Mouse (Mus musculus) layer of hippocampus, adult 9-11 months (tissue): ENCODE data around the gene Mas1.
"Not testable (repeated sequence)": the region's sequence is repeated elsewhere in the genome, so short reads cannot be mapped to it uniquely, and the experiment has no call there.

ENCODE experiments used
- DNase-seq: peaks from one replicate; pipeline ENCODE4 v3.0.0; 2022

The Mas1 gene

DNA sequence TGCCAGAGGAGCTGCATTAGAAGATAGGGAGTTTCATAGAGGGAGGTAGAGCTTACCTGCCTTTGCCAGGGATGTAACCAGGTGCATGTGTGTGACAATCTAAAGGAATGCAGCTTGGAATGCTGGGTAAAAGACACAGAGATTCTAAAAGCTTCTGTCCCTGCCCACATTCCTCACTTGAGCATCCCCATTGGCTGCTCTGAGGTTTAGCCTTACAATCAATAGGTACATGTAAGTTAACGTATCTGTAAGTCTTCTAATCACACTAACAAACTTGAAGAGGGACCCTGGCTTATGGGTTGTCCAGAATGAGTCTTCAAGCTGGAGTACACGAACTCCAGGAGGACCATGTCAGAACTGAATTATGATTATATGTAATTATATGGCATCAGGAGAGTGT lies at the start of gene Mas1:
Gene Mas1, minus strand, starts transcription at position 101 of the 400 bp plus-strand sequence.
- DNase-seq = no peak

DNA sequence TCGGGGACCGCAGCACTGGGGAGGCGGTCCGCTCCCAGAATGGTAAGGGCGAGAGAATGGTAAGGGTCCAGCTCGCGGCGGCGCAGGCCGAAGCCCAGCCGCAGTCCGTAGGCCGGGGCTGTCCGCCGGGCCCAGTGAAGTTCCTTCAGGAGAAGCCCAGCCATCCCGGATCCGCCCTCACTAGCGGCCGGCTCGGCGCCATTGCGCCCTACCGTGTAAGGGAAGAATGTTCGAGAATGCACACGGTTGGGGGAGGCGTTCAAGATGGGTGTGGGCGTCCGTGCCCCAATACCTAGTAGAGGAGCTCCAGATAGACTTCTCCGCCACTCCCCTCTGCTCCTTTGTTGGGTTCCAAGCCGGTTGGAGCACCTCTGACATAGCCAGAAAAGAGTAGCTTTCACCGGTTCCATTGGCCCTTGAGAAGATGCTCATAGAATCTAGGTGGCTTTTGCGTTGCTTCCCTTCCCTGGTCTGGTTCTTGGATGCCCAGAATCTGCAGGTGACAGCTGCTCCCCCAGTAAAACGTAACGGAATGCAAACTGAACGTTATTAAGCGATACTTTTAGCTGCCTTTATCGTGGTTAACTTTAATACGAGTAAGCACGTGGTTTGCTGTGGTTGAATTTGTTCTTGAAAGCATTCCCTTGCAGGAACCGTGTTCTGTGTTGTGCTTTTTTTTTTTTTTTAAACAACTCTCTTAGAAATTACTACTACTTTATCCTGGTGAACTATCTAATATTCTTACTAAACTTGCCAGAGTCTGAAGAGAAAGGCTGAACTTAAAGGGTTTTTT lies 48.8 kb upstream of the Mas1 start:
- DNase-seq = peak; percentile 46

GRCm38 (mm10) chr17:12915881-12916583 lies 48.1 kb upstream of the Mas1 start, which contains the start of gene Mrpl18:
Mrpl18 (minus strand) TSS chr17:12916345.
- peak; percentile 100 for DNase-seq

DNA sequence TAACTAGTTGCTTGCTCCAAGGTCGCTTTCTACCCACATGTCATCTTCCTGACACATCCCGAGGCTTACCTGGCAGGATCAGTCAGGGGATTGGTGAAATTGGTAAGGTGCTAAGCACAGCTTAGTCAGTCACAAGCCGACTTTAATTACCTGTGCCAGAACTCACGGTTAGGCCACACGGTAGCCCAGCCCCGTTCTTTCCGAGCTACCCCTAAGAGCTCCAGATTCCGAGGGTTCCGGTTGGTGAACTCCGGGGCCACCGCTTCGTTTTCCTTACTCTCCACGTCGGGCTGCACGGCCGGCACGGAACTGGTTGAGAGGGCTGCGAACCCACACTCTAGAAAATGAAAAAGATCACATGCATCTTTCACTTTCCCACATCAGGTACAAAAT lies 47.5 kb upstream of the Mas1 start, which contains the start of gene Tcp1:
Gene Tcp1, plus strand, starts transcription at position 214 of the 393 bp plus-strand sequence.
- DNase-seq = no peak

DNA sequence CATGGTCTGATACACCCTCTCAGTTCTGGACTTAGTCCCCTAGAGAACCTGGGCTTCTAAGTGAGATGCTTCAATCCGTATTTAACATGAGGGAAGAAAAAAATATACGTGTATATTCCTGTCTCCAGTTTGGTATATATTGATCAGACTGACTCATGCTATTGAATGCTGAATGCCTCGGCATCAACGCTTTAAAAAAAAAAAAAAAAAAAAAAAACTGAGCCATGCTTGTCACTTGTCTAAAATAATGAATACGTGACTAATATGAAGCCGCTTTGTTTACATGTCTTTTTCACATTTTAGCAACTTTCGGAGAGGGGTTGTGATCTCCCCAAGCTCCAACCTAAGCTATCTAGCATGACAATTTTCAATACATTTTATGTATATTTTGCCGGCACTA lies 42.4 kb upstream of the Mas1 start:
- no peak for DNase-seq

- no peak for DNase-seq
These were observed 41.7 kb upstream of the Mas1 start, which contains the start of gene Pnldc1 for GRCm38 (mm10) chr17:12909361-12910280. Pnldc1 (minus strand) TSS chr17:12910230.

DNA sequence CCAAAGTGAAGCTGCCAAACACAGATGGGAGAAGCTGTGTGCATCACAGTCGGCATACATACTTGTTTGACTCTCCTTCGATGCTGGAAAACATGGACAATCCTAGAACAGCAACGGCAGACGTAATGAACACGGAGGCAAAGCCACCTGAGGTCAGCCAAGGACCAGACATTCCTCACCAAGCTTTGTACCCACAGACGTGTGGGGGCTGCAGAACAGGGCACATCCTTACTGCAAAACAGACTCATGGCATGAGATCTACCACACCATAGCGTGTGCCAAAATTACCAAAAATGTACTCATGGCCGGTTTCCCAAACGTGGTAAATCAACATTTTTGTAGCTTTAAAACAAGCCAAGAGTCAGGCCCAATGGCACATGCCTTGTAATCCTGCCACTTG lies 38.5 kb upstream of the Mas1 start:
- DNase-seq = no peak

DNA sequence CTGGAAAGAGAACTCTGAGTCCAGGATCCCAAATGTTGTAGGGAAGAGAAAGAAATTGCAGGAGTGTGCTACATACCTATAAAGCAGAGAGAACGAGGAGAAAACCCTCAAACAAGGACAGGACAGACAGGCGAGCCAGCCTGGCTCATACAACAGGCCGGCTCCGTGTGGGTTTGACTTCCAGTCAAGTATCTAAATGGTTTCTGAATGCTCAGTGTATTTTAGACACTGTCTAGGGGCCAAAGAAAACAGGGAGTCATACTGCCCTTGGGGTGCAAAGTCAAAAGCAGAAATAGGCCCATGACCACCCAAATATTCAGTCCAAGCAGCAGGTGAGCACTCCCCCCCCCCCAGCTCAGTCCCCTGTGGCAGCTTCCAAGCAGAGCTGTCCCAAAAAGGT lies 37.9 kb upstream of the Mas1 start:
- DNase-seq = no peak

- DNase-seq = no peak
These were observed 36.4 kb upstream of the Mas1 start for GRCm38 (mm10) chr17:12904349-12904748.

- DNase-seq = no peak
These were observed 35.7 kb upstream of the Mas1 start for GRCm38 (mm10) chr17:12903372-12904333.

- DNase-seq = no peak
These were observed 34.3 kb upstream of the Mas1 start for GRCm38 (mm10) chr17:12902291-12902690.

DNA sequence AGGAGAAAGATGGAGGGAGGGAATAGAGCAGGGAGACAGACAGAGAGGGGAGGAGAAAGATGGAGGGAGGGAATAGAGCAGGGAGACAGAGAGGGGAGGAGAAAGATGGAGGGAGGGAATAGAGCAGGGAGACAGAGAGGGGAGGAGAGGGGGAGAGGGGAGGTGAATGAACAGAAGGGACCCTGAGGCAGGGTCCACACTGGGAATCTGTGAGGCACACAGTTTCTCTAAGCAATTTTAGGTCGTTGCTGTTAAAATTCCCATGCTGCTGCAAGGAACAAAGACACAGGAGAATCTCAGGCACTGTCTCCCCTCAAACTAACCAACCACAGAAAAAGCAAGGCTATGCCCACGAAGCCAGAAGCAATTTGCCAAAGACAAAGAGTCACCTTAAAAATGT lies 30.7 kb upstream of the Mas1 start:
- DNase-seq = not testable (repeated sequence)

- no peak for DNase-seq
These were observed 29.7 kb upstream of the Mas1 start for GRCm38 (mm10) chr17:12897674-12898073.

GRCm38 (mm10) chr17:12892033-12892432 lies 24.1 kb upstream of the Mas1 start:
- no peak for DNase-seq

DNA sequence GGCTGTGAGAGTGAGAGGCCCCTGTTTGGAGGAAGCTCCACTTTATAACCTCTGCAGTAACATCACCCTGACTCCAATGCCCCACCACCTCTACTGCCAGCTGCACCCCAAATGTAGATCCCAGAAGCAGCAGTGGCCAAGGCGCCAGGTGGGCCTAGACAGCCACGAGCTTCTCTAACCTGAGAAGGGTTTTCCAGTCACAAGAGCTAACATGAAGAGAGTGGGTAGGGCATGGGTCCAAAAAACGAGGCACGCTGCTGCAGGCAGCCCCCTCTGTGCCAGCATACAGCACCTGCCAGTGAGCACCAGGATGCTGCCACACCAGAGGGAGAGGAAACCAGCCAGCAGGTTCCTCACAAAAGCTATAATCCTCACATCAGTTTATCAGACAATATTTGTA lies 23.1 kb upstream of the Mas1 start:
- DNase-seq = no peak

DNA sequence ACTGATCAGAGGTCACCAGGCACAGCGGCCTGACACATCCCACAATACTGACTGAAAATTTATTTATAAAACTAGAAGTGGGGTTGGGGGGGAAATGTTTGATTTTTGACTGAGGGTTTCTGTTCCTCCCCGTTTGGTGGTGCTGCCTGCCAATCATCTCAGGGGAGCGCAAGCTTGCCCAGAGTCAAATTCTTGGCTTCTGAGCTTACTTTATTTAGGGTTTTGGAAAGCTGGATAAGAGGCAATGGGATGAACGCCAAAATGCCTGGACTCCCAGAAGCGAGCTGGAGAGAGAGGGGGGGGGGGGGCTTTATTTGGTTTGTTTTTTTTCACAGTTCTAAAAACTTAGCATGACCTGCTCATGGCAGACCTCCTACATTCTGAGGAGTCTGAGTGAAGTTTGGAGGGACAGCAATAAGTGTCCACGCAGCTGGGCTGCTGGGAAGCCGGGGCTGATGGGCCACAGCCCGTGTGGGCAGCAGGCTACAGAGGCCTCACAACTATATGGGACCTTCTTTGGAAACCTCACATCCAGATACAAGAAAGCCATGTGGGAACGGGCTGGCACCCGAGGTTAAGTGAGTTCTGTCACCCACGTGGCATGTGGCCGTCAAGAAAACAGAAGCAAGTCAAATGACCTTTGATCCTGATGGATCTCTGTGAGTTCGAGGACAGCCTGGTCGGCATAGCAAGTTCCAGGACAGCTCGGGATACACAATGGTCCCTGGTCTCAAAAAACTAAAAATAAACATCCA lies 19.3 kb upstream of the Mas1 start:
- no peak for DNase-seq

DNA sequence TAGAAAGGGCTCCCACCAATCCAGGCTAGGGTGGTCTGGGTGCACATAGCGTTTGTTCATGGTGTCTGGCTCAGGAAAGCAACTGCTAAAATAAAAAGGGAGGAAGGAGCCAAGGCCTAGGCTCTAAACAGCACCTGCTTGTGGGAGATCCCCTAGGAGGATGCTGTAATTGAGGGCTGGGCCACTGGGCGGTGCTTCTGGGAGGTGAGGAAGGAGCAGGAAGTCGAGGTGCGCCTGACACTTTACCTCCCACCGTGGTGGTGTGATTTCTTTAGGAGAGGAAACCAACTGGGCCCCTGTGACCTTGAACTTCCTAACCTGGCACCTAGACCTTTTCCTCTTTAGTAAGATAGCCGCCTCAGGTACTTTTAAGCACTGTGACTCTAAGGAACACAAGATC lies 18.7 kb upstream of the Mas1 start:
- no peak for DNase-seq

DNA sequence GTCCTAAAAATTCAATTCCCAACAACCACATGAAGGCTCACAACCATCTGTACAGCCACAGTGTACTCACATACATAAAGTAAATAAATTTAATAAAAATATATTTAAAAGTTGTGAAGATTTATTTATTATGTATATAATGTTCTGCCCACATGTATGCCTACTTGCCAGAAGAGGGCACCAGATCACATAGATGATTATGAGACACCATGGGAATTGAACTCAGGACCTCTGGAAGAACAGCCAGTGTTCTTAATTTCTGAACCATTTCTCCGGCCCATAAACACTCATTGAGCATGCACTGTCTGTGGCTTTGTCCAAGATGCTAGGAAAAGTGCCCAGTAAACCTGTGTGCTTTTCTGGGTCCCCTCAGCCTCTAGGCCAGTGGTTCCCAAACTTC lies 13.3 kb upstream of the Mas1 start:
- no peak for DNase-seq

GRCm38 (mm10) chr17:12880178-12880577 lies 12.2 kb upstream of the Mas1 start:
- DNase-seq = peak; percentile 77

DNA sequence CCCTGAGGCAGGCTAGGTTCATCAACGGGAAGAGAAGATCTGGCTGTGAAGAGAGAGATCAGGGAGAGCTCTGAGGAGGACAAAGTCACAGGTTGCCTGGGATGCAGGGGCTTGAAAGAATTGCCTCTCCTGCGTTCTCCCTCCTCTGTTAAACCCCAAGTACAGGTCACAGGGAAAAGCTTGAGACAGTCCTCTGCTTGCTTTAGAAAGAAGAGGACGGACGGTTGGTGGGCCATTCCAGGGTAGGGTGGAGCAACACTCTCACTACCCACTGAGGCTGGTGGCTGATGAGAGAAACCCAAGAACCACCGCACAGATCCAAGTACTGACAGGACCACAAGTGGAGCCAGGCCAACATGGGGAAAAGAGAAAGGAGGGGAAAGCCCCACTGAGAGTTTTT lies 7.8 kb upstream of the Mas1 start, which contains the start of gene Mrgprh:
Gene Mrgprh, plus strand, starts transcription at position 301 of the 400 bp plus-strand sequence.
- DNase-seq = no peak
